Mouse (Mus musculus) heart, adult 2 months (tissue): ENCODE data around the gene Naa35.

Source experiments
- CTCF ChIP-seq: fragments of 200-600 bp; IDR thresholded peaks from 2 replicates; pipeline ENCODE4 v1.8.1; 2022; ENCODE audit warnings: antibody characterized with exemption, mild to moderate bottlenecking, moderate library complexity
- POLR2A ChIP-seq: fragments of 200-500 bp; IDR thresholded peaks from 2 replicates; pipeline ENCODE4 v1.6.1; 2011; ENCODE audit warnings: mild to moderate bottlenecking, low read depth, low read length, control low read depth; ENCODE audit not compliant: insufficient read depth

- no peak for TF ChIP-seq POLR2A
- no peak for TF ChIP-seq CTCF
Observed at GRCm38 (mm10) chr13:59654465-59654864, 69.4 kb downstream of the Naa35 start.
